Mouse (Mus musculus) liver, adult 2 months (tissue): Measurements from ENCODE around the gene Cacna1a.

Source experiments
- CTCF ChIP-seq: fragments of 200-500 bp; IDR thresholded peaks from 2 replicates; pipeline ENCODE4 v1.5.1; 2011; ENCODE audit warnings: low read depth, low read length, control low read depth
- POLR2A ChIP-seq: fragments of 200-500 bp; IDR thresholded peaks from 2 replicates; pipeline ENCODE4 v1.6.1; 2011; ENCODE audit warnings: low read length, control low read depth; ENCODE audit not compliant: insufficient read depth; ENCODE audit errors: extremely low read depth

GRCm38 (mm10) chr8:84391611-84392010 lies 3.4 kb downstream of the Cacna1a start:
- no peak for TF ChIP-seq POLR2A
- no peak for TF ChIP-seq CTCF
